Mouse (Mus musculus) urinary bladder, postnatal 4 days (tissue): ENCODE measurements around the gene Sh3bgrl3.

Experiments used
- DNase-seq, 2 experiments: peaks; one replicate each; pipeline ENCODE4 v3.0.0; 2021 to 2022; ENCODE audit warnings: low spot score in 2 of 2

Sh3bgrl3 gene

DNA sequence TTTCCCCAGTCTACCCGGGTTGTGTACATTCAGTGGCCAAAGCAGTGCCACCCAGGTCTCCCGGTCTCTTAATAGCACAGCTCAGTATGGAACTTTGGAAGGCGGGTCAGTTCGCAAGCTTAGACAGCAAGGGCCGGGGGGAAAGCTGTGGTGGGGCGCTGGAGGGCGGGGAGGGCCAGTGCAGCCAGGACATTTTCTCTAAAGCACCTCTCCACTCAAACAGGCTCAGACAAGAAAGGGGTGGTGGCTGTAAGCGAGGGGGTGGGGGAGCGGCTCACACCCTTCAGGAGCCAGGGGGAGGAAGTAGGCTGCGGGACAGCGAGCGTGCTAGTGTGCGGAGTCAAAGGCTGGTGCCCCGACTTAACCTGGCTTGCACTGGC lies 384 bp upstream of the Sh3bgrl3 start:
- no peak for DNase-seq

DNA sequence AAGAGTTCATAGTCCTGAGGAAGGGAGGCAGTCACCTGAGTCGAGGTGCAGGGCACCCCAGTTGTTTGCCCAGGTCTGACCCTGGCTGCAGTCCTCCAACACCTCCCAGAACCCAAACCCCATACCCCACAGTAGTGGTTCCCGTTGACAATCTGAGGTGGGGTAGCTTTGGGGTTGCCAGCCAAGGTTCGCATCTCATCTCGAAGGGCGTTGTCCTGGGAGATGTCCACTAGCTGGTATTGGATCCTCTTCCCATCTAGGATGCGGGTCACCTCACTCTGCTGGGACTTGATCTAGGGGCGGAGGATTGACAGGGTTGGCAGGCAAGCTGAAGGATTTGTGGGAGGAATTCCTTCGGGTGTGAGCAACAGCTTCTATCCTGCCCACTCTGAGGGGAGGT lies 796 bp downstream of the Sh3bgrl3 start:
- no peak for DNase-seq

DNA sequence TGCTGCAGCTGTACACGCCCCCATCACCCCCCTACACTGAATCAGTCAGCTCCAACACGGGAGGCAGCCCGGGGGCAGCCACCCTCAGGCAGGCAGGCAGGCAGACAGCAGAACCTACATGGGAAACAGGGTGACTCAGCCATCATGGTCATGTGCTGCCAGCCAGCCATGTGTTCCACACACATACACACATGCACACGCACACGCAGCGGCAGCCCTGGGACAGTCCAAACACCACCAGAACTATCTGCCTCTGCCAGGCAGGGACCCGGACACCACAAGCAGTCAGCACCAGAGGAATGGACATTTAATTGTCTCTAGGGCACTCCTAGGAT lies 1.5 kb downstream of the Sh3bgrl3 start:
- no peak for DNase-seq

DNA sequence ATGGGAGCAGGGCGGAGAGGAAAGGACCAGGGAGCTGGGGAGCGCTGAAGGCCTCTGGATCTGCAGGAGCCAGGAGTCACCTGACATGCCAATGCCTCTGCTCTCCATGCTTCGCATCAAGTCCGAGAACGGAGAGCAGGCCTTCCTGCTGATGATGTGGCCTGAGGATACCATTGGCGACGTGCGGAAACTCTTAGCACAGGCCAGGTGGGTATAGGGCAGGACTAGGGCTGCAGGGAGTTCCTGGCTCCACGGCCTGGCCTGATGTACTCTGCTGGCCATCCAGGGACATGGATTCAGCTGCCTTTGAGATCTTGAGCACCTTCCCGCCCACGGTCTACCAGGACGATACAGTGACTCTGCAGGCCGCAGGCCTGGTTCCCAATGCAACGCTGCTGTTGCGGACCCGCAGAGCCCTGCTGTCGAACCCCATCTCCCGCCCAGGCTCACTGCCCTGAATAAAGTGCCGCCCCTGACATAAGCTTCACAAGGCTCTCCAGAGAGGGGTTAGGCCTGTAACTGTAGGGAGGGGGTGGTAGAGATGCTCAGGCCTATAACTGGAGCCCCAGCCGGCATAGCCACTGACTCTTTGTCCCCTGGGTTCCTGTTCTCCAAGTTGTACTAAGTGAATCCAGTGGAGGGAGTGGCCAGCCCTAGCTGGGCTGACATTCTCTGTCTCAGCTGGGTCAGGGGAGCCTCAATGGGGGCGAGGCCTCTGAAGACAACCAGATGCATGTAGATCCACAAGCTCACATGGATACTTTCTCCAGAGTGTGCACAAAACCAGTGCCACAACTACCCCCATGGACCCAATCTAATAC lies 2.1 kb downstream of the Sh3bgrl3 start:
- no peak for DNase-seq

DNA sequence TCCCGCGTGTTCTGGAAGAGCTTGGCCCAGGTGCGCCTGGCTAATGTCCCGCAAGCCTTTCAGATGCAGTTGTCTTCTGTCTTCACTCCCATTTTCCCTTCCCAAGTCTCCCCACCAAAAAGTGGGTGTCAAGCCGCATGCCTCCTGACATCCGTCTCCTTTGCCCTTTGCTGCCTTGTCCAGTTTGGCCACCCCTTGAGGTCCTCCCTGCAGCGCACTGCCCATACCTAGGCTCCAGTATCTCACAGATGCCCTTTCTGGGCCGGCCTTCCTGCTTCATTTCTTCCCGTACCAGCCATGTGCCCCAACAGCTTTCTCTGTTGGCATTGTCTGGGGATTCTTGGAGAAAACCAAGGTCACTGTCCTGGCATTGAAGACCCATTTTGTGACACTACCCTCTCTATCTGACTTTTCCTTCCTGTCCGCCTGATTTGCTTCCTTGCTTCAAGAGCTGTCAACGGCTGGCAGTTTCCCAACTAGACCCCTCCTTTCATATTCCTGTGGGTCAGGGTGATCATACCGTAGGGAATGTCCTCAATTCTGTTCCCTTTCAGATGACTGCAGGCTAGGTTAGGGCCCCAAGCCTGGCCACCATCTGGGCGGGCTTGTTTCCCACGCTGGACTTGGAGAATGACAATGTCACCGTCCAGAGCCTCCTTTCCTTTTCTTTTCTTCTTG lies 3.1 kb downstream of the Sh3bgrl3 start:
- DNase-seq: no peak

DNA sequence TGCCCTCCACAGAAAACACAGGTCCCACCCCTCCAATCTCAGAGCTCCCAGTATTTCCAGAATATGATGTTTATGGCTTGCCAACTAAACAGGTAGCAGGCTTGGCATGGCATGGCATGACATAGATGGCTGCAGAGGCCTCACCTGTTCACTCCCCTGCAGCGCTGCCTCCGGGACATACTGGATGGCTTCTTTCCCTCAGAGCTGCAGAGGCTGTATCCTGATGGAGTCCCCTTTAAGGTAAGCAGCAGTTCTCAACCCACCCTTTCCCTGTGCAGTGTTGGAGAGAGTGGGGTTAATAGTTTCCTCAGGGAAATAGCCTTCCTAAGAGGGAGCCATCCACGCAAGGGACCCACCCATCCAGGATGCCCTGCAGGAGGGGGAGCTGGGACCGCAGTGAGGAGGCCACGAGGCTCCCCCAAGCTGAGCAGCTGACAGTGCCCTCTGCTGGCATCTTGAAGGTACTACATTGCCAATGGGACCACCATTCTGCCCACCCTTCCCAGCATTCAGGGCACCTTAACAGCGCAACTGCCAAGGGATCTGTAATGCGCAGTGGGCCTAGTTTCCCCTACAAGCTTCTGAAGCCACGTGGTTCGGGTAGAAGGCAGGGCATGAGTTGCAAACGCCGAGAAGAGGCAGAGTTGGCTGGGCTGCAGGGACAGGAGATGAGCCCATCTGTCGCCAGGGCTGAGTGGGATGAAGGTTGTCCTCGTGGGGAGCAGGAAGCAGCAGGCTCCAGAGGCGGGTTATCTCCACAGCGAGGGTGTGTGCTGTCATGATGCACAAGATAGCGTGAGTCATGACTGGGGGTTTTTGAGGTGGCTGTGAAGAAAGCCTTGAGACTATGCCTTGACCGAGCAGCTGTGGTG lies 4.7 kb downstream of the Sh3bgrl3 start:
- DNase-seq: no peak

DNA sequence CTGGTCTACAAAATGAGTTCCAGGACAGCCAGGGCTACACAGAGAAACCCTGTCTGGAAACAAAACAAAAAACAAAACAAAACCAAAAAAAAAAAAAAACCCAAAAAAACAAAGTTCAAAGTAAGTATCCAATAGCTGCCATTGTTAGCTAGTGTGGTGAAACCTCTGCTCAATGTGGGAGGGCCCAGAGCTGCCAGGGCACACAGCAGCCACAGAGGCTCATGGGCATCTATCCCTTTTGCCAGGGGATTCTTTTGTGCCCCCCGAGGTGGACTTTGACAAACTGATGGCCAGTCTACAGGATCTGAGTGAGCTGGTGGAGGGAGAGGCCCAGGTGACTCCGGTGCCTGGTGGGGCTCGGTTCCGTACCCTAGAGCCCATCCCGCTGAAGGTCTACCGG lies 5.4 kb downstream of the Sh3bgrl3 start:
- no peak for DNase-seq

DNA sequence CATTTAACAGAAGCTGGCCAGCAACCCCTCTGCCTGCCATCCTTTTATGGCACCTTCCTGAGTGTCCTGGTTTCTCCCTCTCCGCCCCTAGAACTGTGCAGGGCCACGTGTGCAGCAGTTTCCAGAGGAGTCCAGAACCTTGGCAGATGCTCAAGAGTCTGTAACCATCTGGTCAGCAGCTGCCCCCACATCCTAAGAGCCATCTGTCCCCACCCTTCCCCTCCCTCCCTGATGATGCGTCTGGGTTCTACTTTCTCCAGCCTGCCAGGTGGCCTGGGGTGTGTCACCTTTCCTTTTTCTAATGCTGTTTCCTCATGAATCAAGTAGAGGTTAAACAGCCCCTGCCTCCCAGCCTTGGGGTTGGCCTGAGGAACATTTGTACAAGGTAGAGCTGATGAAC lies 6.3 kb downstream of the Sh3bgrl3 start:
- no peak for DNase-seq

DNA sequence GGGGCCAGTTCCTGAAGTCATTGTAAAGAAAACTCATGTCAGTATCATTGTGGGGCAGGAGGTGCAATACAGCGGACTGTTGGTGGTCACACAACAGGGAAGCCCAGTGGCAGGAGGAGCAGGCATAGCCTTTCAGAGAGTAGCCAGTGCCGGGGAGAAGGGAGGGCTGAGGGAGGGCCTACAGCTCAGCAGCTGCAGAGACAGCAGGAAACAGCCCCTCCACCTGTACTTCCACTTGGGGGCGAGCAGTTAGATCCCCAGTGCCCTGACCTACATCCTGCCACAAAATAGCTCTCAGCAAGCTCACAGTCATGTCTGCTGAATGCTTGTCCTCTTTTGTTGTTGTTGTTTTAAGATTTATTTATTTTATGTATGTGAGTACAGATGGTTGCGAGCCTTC lies 7.0 kb downstream of the Sh3bgrl3 start:
- DNase-seq: no peak

DNA sequence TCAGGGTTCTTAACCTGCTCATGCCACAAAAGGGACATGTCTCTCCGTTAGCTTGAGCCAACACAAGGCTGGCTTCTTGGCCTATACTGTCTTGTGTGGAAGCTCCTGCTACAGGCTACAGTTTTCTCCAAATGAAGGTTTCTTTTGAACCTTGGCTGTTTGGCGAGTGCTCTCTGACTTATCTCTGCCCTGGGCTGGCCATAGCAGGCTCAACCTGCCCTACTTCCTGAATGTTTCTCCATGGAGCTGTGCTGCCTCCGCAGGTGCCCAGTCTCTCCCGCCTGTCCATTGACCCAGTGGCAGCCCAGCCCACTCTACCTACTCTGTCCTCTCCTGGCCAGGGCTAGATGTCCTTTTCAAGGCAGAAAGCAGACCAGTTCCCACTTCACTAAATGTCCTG lies 7.7 kb downstream of the Sh3bgrl3 start:
- no peak for DNase-seq

DNA sequence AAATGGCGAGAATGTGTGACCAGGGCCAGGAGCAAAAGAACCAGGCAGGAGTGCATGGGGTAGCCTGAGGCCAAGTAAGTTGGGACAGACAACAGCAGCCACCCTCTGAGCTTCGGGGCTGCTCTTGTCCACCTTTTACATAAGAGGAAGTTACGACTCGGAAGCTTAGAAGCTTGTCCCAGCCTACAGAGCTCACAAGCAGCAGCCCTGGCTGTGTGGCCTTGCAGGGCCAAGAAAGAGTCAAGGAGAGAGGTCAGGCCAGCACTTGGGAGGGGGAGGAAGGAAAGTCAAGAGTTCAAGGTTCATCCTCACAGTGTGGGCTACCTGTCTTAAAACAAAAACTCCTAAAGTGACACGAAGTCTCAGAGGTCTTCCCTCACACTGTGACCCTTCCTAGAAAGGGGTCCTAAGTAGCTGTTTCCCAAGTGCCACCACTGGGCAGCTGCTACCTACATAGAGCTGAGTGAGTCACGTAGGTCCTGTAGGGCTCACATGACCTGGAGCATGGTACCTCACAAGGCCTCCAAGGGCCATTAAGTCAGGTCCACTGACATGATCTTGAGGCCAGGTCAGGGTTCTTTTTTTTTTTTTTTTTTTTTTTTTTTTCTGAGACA lies 8.3 kb downstream of the Sh3bgrl3 start:
- DNase-seq: no peak

DNA sequence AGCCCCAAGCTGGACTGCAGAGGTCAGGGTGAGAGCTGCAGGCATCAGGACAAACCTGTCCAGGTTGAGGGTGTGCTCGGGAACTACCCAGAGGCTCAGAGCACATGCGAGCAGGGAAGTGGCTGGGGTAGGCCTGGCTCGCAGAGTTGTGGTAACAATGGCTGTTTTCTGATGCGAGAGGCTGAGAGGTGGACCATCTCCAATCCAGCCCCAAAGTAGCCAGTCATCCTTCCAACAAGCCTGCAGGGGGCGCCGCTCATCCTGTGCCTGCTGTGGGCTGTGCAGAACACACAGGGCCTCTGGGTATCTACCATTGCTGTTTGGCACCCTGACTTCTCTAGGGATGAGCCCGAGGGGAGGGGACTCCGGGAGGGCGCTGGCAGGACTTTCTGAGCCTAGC lies 8.9 kb downstream of the Sh3bgrl3 start:
- DNase-seq: no peak

DNA sequence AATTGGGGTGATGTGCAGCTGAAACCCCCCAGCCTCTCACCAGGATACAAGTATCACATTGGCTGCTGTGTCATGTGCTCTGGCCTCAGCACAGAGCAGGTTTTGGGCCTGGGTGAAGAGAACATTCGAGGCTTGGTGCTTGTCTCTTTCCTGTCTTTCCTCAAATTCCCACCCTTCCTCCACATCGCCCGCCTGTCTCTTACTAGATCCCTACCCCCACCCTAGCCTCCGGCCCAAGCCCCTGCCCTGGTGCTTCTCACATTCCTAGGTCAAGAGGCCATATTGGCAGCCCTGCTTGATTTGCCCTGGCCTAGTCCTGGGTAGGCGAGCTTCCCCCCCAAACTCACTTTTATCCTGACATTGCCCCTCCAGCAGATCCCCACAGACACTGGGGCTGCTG lies 9.5 kb downstream of the Sh3bgrl3 start:
- no peak for DNase-seq

DNA sequence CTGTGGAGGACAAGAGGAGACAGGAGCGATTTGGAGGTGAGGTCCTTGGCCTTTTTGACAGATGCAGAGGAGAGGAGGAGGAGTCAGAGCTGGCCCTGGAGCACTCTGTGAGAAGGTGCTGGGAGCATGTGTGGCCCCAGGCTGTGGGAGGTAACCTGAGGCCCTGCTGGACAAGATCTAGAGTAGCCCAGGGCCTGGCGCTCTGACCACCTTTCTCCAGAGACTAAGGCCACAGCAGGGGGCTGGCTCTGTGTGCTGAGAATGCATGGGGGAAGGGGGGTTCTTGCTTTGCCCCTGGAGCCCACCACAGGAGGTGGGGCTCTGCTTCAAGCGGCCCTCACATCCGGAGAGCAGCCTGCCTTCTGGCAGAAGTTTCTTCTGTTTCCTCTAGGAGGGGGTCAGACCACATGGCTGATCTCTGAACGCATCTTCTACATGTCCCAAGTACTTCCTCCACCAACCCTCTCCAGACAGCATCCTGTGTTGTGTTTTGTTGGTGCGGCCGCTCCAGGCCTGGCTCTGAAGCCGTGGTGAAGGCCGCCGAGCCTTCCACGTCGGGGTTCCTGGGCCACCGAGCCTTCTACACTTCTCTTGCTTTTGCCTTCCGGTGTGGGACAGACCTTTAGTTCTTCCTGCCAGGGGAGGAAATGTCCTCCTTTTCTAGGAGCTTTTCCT lies 10.3 kb downstream of the Sh3bgrl3 start:
- DNase-seq: no peak

DNA sequence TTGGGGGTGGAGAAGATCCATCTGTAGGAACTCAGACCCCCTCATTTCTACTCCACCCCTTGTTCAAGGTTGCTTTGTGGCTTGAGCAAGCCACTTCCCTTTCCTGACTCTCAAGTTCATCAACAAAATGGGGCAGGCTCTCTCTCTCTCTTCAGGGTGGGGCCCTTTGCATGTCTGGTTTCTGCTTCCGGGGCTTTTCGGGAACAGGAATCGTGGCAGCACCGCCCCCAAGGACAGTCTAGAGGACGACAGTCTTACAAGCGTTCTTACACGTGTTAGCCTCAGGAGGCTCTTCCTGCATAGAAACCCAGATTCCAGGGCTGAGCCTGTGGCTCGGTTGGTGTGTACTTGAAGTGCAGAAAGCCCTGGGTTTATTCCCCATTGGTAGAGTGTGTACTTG lies 11.6 kb downstream of the Sh3bgrl3 start:
- DNase-seq: no peak

DNA sequence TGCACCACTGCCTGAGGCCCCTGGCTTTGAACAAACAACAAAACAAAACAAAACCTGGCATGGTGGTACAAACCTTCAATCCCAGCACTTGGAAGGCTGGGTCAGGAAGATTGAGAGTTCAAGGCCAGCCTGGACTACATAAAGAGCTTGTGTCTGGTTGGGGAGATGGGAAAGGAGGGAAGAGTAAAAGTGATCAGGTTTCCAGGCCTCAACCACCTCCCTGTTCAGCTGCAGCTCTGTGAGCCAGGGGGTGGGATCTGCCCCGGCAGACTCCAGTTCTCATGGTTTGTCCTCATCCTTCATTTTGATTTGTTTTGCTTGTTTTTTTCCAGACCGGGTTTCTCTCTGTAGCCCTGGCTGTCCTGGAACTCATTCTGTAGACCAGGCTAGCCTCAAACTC lies 12.1 kb downstream of the Sh3bgrl3 start:
- no peak for DNase-seq

DNA sequence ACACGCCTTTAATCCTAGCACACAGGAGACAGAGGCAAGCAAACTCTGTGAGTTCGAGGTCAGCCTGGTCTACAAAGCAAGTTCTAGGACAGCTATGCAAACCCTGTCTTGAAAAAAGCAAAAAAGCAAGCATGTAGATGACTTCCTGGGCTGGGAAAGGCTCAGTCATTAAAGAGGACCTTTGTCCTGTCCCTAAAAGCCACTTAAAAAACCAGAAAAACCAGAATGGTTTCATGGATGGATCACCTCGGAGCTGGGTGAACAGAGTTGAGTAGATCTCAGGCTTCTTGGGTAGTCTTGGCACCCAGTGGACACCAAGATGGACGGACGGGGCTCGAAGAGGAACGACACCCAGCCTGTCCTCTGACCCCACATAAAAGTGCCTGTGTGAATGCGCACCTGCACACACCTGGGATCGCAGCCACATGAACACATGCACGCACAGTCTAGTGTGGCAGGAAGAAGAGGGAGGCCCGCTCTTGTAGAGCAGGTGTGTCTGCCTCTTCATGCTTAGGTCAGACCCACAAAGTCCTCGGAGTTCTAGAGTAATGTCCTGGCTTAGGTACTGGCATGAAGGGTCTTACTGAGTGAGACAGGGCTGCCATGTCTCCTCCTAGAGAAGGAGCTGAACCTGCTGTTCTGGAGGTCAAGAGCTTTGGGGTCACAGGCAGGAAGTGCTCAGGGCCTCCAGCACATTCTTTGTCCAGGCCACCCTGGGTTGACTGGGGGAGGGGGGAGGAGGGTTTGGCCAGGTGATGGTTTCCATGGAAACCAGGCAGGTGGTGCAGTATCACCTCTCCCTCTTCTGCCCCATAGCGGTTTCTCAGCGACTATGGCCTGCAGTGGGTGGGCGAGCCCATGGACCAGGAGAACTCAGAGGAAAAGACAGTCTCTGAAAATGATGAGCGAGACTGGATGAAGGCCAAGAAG lies 13.1 kb downstream of the Sh3bgrl3 start:
- no peak for DNase-seq

DNA sequence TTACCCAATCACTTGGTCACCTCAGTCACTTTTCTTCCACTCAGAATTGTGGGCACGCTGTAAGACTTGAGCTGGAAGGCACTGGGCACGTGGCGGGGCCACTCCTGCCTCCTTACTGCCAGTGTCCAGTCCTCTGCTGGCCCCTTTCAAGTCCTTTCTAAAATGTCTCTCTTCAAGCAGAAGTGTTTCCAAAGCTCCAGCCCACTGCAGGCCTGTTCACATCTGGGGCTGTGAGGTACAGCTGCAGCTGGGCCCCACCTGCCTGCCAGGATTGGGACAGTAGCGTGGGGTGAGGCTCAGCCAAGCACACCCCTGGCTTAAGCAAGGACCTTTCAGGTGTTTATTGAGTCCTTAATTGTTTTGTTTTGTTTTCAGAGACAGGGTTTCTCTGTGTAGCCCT lies 14.6 kb downstream of the Sh3bgrl3 start:
- no peak for DNase-seq

DNA sequence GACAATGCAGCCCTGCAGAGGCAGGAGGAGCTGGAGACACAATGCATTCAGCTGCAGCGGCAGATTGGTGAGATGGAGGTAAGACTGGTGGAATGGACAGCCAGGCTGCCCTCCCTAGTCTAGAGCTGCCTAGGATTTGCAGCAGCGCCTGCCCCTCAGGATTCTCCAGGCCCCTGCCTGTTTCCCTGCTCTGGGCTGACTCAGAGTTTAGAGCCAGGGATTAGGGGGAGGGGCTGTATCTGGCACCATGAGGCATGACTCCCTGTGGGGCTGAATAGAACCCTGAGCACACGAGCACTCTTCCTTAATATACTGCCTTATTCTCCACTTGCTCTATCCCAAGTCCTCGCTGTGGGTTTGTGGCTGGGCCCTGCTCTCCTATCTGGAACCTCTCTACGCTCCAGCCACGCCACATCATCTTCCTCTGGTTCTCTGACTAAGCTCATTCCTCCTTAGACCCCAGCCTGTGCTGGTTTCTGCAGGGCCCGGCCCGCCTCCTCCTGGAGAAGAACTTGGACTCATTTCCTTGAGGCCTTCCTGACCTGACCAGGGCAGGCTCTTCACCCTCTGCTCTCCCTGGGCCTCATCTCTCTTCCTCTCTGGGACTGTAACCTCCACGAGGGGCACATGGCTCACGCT lies 15.1 kb downstream of the Sh3bgrl3 start:
- no peak for DNase-seq

DNA sequence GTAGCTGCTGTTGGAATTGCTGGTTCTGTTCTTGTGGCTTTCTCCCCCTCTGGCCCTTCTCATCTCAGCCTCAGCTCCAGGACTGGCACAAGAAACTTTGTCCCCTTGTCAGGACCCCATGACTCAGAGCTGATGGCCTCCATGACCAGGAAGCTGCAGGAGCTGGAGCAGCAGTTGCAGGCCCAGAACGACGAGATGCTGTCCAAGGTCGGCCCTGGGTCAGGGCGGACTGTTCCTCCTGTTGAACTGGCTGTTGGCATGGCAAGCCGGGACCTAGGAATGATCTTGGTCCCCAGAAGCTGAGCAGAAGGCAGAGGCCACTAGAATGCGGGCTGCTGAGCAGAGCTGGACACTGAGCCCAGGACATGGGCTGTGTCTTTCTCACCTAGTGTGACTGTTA lies 16.2 kb downstream of the Sh3bgrl3 start:
- DNase-seq: no peak
